ENCODE assay signal across 22 mouse cellular contexts in genomic region chr2:180445962-180446361, GRCm38 (mm10). TPM values are rescaled to one million over a fixed set of nuclear protein-coding genes. Genes with fewer than 3 reads are reported as not detected.
"Had no signal": no experiment of that assay in that cellular context is flagged by ENCODE, and none has a peak within 500 bp of the region (broad histone marks: within the 10 kb centered on the region; RNA-seq: fewer than 3 reads in every experiment).

No protein-coding gene starts in this region.

- H3K9me3 ChIP-seq: kidney, embryonic 15.5 days; lung, embryonic 15.5 days; megakaryocyte, embryonic 14.5 days; midbrain, embryonic 10.5 days; midbrain, embryonic 13.5 days; neural tube, embryonic 13.5 days had no signal

- H3K4me3 ChIP-seq: kidney, embryonic 15.5 days; layer of hippocampus, adult 2 months; lung, embryonic 15.5 days; midbrain, embryonic 10.5 days; midbrain, embryonic 13.5 days; myocyte; neural tube, embryonic 13.5 days had no signal

- H3K9ac ChIP-seq: kidney, embryonic 15.5 days; liver, embryonic 14.5 days; lung, embryonic 15.5 days; midbrain, embryonic 13.5 days; neural tube, embryonic 13.5 days had no signal

- H3K27me3 ChIP-seq: megakaryocyte, embryonic 14.5 days had no signal

- DNase-seq: kidney, adult 8-10 months; kidney, postnatal 25 days; layer of hippocampus, adult 9-11 months; lung, adult 18-20 months; lung, postnatal 10 days; lung, postnatal 36 days; right cerebral cortex, postnatal 25 days; spleen, adult 18-20 months had no signal

- H3K4me2 ChIP-seq: kidney, embryonic 15.5 days; lung, embryonic 15.5 days; midbrain, embryonic 13.5 days; neural tube, embryonic 13.5 days had no signal

- ATAC-seq: inflammation-experienced regulatory T-cells, adult 6 months; midbrain, embryonic 13.5 days; midbrain, embryonic 16.5 days had no signal

- H3K4me1 ChIP-seq: kidney, embryonic 15.5 days had no signal

- H3K36me3 ChIP-seq: kidney, embryonic 15.5 days; lung, embryonic 15.5 days; midbrain, embryonic 10.5 days; midbrain, embryonic 13.5 days; neural tube, embryonic 13.5 days had no signal

- H3K27ac ChIP-seq: kidney, embryonic 15.5 days; layer of hippocampus, adult 2 months; liver, embryonic 14.5 days; lung, embryonic 15.5 days; midbrain, embryonic 10.5 days; midbrain, embryonic 13.5 days; neural tube, embryonic 13.5 days; stomach, postnatal 0 days had no signal

RNA-seq across cellular contexts. Expression of gene Ntsr1, which starts 53.8 kb away (rescaled TPM):
- polyA plus RNA-seq: inflammation-experienced regulatory T-cells, adult 6 months; limb, embryonic 11.5 days; liver, adult 2 months; myocyte had no signal
